Mouse (Mus musculus) gonadal fat pad, adult 2 months (tissue): ENCODE data around the gene Fzd2. TPM values are rescaled to one million over a fixed set of nuclear protein-coding genes. Genes with fewer than 3 reads are reported as not detected.

Source experiments
- polyA plus RNA-seq: library from polyadenylated mRNA; depleted of rRNA; stranded (reverse); fragments of >200 nt; gene quantifications from 2 replicates; pipeline ENCODE4 v1.2.3, GENCODE M21; 2012; rRNA removed

The Fzd2 gene
- polyA plus RNA-seq, 1 experiment: 17.3 TPM

Other genes starting within 250 kb of the Fzd2 start
- 0.35 and 0.36 TPM in 2 replicates for gene Slc4a1, start 238.2 kb upstream of the Fzd2 start, polyA plus RNA-seq
- 0.95 and 1.1 TPM in 2 replicates for gene Rundc3a, start 211.0 kb upstream of the Fzd2 start, polyA plus RNA-seq
- 297 and 389 TPM in 2 replicates for gene Slc25a39, start 196.4 kb upstream of the Fzd2 start, polyA plus RNA-seq
- 205 and 301 TPM in 2 replicates for gene Grn, start 174.1 kb upstream of the Fzd2 start, polyA plus RNA-seq
- gene Fam171a2, start 156.7 kb upstream of the Fzd2 start, polyA plus RNA-seq: 35.5 and 51.3 TPM in 2 replicates
- 18.0 and 20.6 TPM in 2 replicates for gene Itga2b, start 134.3 kb upstream of the Fzd2 start, polyA plus RNA-seq
- 12.6 and 13.3 TPM in 2 replicates for gene Gpatch8, start 48.0 kb upstream of the Fzd2 start, polyA plus RNA-seq
- gene Gm11627, start 24.9 kb upstream of the Fzd2 start, polyA plus RNA-seq: 2.4 and 2.8 TPM in 2 replicates
- 0.23 TPM in 1 of 2 replicates, not detected in the other for gene Meioc, start 59.3 kb downstream of the Fzd2 start, polyA plus RNA-seq
- 6.8 and 7.0 TPM in 2 replicates for gene Ccdc43, start 93.4 kb downstream of the Fzd2 start, polyA plus RNA-seq
- gene Adam11, start 157.0 kb downstream of the Fzd2 start, polyA plus RNA-seq: 3.9 and 4.1 TPM in 2 replicates
- 13.6 and 14.7 TPM in 2 replicates for gene Gjc1, start 215.3 kb downstream of the Fzd2 start, polyA plus RNA-seq
- gene Higd1b, start 231.5 kb downstream of the Fzd2 start, polyA plus RNA-seq: 8.6 and 9.9 TPM in 2 replicates